Mouse (Mus musculus): ENCODE results near the gene Hist1h2ad. TPM values are rescaled to one million over a fixed set of nuclear protein-coding genes. Genes with fewer than 3 reads are reported as not detected.
"Not testable (repeated sequence)": the region's sequence is repeated elsewhere in the genome, so short reads cannot be mapped to it uniquely, and the experiment has no call there.

Hist1h2ad gene
- polyA plus RNA-seq, 1 experiment from 2014 or later, result 4.3 TPM

- Histone ChIP-seq H3K27ac (peak within 1 kb of the TSS; percentile 98), H3K4me1 (replicated peaks) (peaks cover 33% of the 10 kb centered on the region), H3K4me3 (replicated peaks) (peak within 1 kb of the TSS; percentile 67), H3K9ac (peak within 1 kb of the TSS; percentile 90), H3K4me2 (peak within 1 kb of the TSS; percentile 73)
- DNase-seq (peak; percentile 89), ATAC-seq (ENCODE audit: low read depth) (peak; percentile 87)
- H3K27me3 ChIP-seq; H3K9me3 ChIP-seq (replicated peaks); H3K36me3 ChIP-seq: not testable (repeated sequence)
- WGBS (ENCODE audit: insufficient replicate concordance), result under 1% methylated on average over 30 of the region's 42 CpGs
These were observed 31.1 kb upstream of the Hist1h2ad start, which contains the start of gene Hist1h2bh for GRCm38 (mm10) chr13:23542999-23543607. Gene Hist1h2bh, minus strand, starts transcription at chr13:23543392.

- H3K27me3 ChIP-seq, result no peaks in the 10 kb centered on the region
- H3K4me3 ChIP-seq (replicated peaks), result peak within 1 kb of the TSS; percentile 67
- no peaks in the 10 kb centered on the region for H3K9me3 ChIP-seq (replicated peaks)
- H3K9ac ChIP-seq, result peak within 1 kb of the TSS; percentile 90
- H3K36me3 ChIP-seq, result no peaks in the 10 kb centered on the region
- peaks cover 29% of the 10 kb centered on the region for H3K4me1 ChIP-seq (replicated peaks)
- ATAC-seq (ENCODE audit: low read depth) (peak; percentile 75), DNase-seq (peak; percentile 86)
- peak within 1 kb of the TSS; percentile 98 for H3K27ac ChIP-seq
- under 1% methylated on average over 28 of the region's 45 CpGs for WGBS (ENCODE audit: insufficient replicate concordance)
- peak within 1 kb of the TSS; percentile 73 for H3K4me2 ChIP-seq
These were observed 30.0 kb upstream of the Hist1h2ad start, which contains the start of gene Hist1h3f for GRCm38 (mm10) chr13:23543965-23544786. Gene Hist1h3f, plus strand, starts transcription at chr13:23544052.

- DNase-seq, result not testable (repeated sequence)
- ATAC-seq (ENCODE audit: low read depth), result peak; percentile 8
These were observed 29.4 kb upstream of the Hist1h2ad start for GRCm38 (mm10) chr13:23544787-23545120.

GRCm38 (mm10) chr13:23546694-23547093 is 27.5 kb upstream of the Hist1h2ad start:
- no peak for ATAC-seq (ENCODE audit: low read depth)
- WGBS (ENCODE audit: insufficient replicate concordance), result 65% methylated on average over 5 of the region's 5 CpGs
- H3K9ac ChIP-seq, result peak overlapping the region; percentile 48; the same call in 1 of the 2 replicates

More at GRCm38 (mm10) chr13:23544787-23545120, 29.4 kb upstream of the Hist1h2ad start:
- peaks cover 34% of the 10 kb centered on the region for H3K4me1 ChIP-seq (replicated peaks)
- 0% methylated on average over 13 of the region's 14 CpGs for WGBS (ENCODE audit: insufficient replicate concordance)
- H3K36me3 ChIP-seq; H3K9me3 ChIP-seq (replicated peaks); H3K27me3 ChIP-seq: not testable (repeated sequence)
- peak overlapping the region; percentile 56 for H3K4me3 ChIP-seq (replicated peaks)
- peak overlapping the region; percentile 72 for H3K4me2 ChIP-seq
- H3K27ac ChIP-seq, result peak overlapping the region; percentile 97
- peak overlapping the region; percentile 75 for H3K9ac ChIP-seq

GRCm38 (mm10) chr13:23550761-23551145 is 23.4 kb upstream of the Hist1h2ad start:
- Histone ChIP-seq H3K4me3 (replicated peaks) (peak overlapping the region; percentile 58), H3K9me3 (replicated peaks) (no peaks in the 10 kb centered on the region), H3K4me2 (peak overlapping the region; percentile 71), H3K27me3 (no peaks in the 10 kb centered on the region), H3K9ac (peak overlapping the region; percentile 81), H3K4me1 (replicated peaks) (peaks cover 57% of the 10 kb centered on the region), H3K36me3 (no peaks in the 10 kb centered on the region), H3K27ac (peak overlapping the region; percentile 98)
- no peak for DNase-seq
- WGBS (ENCODE audit: insufficient replicate concordance), result under 1% methylated on average over 3 of the region's 3 CpGs
- ATAC-seq (ENCODE audit: low read depth), result peak; percentile 0

More at GRCm38 (mm10) chr13:23546694-23547093, 27.5 kb upstream of the Hist1h2ad start:
- Histone ChIP-seq H3K9me3 (replicated peaks) (no peaks in the 10 kb centered on the region), H3K4me1 (replicated peaks) (peaks cover 33% of the 10 kb centered on the region), H3K4me3 (replicated peaks) (no peak overlapping the region), H3K27me3 (no peaks in the 10 kb centered on the region), H3K27ac (peak overlapping the region; percentile 89), H3K4me2 (peak overlapping the region; percentile 35; the same call in 1 of the 2 replicates), H3K36me3 (no peaks in the 10 kb centered on the region)
- DNase-seq, result no peak

- Histone ChIP-seq H3K27ac (peak within 1 kb of the TSS; percentile 98), H3K9ac (peak within 1 kb of the TSS; percentile 81), H3K4me2 (peak within 1 kb of the TSS; percentile 71), H3K4me3 (replicated peaks) (peak within 1 kb of the TSS; percentile 58), H3K4me1 (replicated peaks) (peaks cover 56% of the 10 kb centered on the region)
- H3K27me3 ChIP-seq; H3K36me3 ChIP-seq; H3K9me3 ChIP-seq (replicated peaks): not testable (repeated sequence)
- peak; percentile 93 for DNase-seq
- peak; percentile 68 for ATAC-seq (ENCODE audit: low read depth)
- under 1% methylated on average over 47 of the region's 47 CpGs for WGBS (ENCODE audit: insufficient replicate concordance)
These were observed 22.9 kb upstream of the Hist1h2ad start, which contains the start of gene Hist1h4f for GRCm38 (mm10) chr13:23551146-23551834. Gene Hist1h4f, minus strand, starts transcription at chr13:23551648.

GRCm38 (mm10) chr13:23551931-23552914 is 22.0 kb upstream of the Hist1h2ad start:
- Histone ChIP-seq H3K4me2 (peak overlapping the region; percentile 71), H3K9me3 (replicated peaks) (no peaks in the 10 kb centered on the region), H3K4me3 (replicated peaks) (peak overlapping the region; percentile 58; the same call in 1 of the 2 replicates), H3K36me3 (no peaks in the 10 kb centered on the region), H3K27ac (peak overlapping the region; percentile 98), H3K9ac (peak overlapping the region; percentile 81), H3K27me3 (no peaks in the 10 kb centered on the region), H3K4me1 (replicated peaks) (peaks cover 58% of the 10 kb centered on the region)
- DNase-seq, result no peak
- ATAC-seq (ENCODE audit: low read depth), result no peak
- 34% methylated on average over 8 of the region's 8 CpGs for WGBS (ENCODE audit: insufficient replicate concordance)

- no peak within 1 kb of the TSS for H3K4me3 ChIP-seq (replicated peaks)
- H3K27me3 ChIP-seq, result no peaks in the 10 kb centered on the region
- peak within 1 kb of the TSS; percentile 100 for H3K27ac ChIP-seq
- no peaks in the 10 kb centered on the region for H3K9me3 ChIP-seq (replicated peaks)
- no peak for ATAC-seq (ENCODE audit: low read depth)
- peak within 1 kb of the TSS; percentile 92 for H3K9ac ChIP-seq
- peaks cover 60% of the 10 kb centered on the region for H3K4me1 ChIP-seq (replicated peaks)
- no peaks in the 10 kb centered on the region for H3K36me3 ChIP-seq
- peak within 1 kb of the TSS; percentile 83 for H3K4me2 ChIP-seq
- no peak for DNase-seq
These were observed 21.2 kb upstream of the Hist1h2ad start, which contains the start of gene Hist1h1d for GRCm38 (mm10) chr13:23552962-23553361. Gene Hist1h1d, plus strand, starts transcription at chr13:23553262.

- 19% methylated on average over 9 of the region's 9 CpGs for WGBS (ENCODE audit: insufficient replicate concordance)
- no peak for ATAC-seq (ENCODE audit: low read depth)
- Histone ChIP-seq H3K4me2 (peak overlapping the region; percentile 83), H3K9me3 (replicated peaks) (no peaks in the 10 kb centered on the region), H3K36me3 (no peaks in the 10 kb centered on the region), H3K27ac (peak overlapping the region; percentile 100), H3K27me3 (no peaks in the 10 kb centered on the region), H3K4me3 (replicated peaks) (peak overlapping the region; percentile 66), H3K9ac (peak overlapping the region; percentile 92), H3K4me1 (replicated peaks) (peaks cover 56% of the 10 kb centered on the region)
- DNase-seq, result no peak
These were observed 19.8 kb upstream of the Hist1h2ad start for GRCm38 (mm10) chr13:23554393-23554792.
